Mouse (Mus musculus): ENCODE measurements at regions not wholly inside any gene's neighbourhood (a gene's known extent, or its start where the extent isn't known, plus 50 kb on each side); places are given as distances from the start of the nearest gene placed in this dataset.
A peak's percentile ranks its signal among the peaks of the same experiment; 100 is the strongest.

DNA sequence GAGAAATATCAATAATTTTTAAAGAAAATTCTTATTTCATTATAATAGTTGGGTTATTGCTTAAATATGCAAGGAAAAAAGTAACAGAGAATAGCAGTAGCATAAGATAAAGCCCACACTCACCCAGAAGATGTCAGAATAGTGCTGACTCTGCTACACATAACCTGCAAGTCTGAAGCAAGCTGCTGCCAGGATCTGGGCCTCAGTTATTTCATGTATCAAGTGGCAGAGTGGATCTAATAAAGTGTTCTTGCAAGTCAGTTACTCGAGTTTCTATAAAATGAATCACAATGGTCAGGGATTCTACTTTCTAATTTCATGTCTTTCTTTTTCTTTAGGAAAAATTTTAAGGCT is 466.2 kb downstream of the Klhl13 start:
- Histone ChIP-seq H3K9me3 (replicated peaks; ENCODE audit: control insufficient read depth, low read length, poor library complexity, severe bottlenecking) (no peaks in the 10 kb centered on the region), H3K4me3 (ENCODE audit: low read depth, low read length) (no peak overlapping the region), H3K27me3 (ENCODE audit: control insufficient read depth, insufficient read depth, low read depth, low read length) (no peaks in the 10 kb centered on the region), H3K36me3 (ENCODE audit: control insufficient read depth, insufficient read depth, low read length) (no peaks in the 10 kb centered on the region), H3K4me1 (ENCODE audit: control insufficient read depth, insufficient read depth, low read length) (no peaks in the 10 kb centered on the region), H3K4me2 (ENCODE audit: low read length) (no peak overlapping the region), H3K27ac (ENCODE audit: low read length) (no peak overlapping the region), H3K9ac (ENCODE audit: low read depth, low read length) (no peak overlapping the region)
- no peak for ATAC-seq
- WGBS, result 38% methylated on average over 1 of the region's 1 CpGs

DNA sequence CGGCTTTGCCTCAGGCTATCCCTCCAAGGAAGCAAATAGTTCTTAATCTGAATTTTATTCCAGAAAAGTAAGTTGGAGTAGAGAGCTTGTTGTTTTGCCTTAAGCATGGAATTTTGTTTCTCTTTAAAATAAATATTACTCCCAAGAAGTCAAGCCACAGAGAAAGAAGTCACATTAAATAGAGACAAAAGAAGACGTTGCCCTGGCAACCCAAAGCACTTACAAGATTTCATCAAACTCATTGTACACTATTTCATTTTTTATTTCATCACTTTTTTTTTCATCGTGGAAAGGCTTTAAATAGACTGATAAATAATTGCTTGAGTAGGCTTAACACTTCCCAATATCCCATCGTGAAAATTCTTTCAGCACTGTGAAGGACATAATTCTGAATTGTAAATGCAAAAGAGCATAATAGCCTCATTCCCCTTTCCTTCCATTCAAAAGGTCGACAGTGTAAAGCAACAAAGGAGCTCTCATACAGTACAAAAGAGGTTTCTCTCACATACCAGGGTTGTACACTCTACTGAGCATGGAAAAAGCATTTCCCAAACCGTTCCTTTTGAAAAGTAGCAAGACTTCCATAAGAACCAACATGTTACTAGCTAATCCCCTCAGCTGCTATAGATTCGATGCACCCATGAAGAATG is 466.7 kb downstream of the Klhl13 start:
- H3K4me2 ChIP-seq (ENCODE audit: low read length), result no peak overlapping the region
- no peak for ATAC-seq
- no peaks in the 10 kb centered on the region for H3K9me3 ChIP-seq (replicated peaks; ENCODE audit: control insufficient read depth, low read length, poor library complexity, severe bottlenecking)

DNA sequence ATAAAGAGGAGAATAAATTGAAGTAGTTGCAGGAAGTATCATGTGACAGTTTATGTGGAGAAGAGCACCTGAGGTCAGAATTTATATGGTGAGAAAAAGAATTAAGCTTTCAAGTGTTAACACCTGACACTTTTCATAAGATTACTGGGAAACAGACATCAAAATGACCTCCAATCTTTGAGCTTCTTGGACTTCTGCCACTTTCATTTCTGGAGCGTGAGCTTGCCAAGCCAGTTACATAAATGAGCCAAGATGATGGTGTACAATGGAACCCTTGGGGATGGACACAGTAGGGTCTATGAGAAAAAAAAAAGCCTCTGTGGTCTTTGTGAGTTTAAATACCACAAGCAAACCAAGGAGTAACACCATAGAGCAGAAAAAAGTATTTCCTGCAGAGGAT is 495.1 kb downstream of the Klhl13 start:
- ATAC-seq, result no peak
- no peak overlapping the region for H3K27ac ChIP-seq (ENCODE audit: low read length)
- H3K4me3 ChIP-seq (ENCODE audit: low read depth, low read length), result no peak overlapping the region
- no peaks in the 10 kb centered on the region for H3K9me3 ChIP-seq (replicated peaks; ENCODE audit: control insufficient read depth, low read length, poor library complexity, severe bottlenecking)
- no peaks in the 10 kb centered on the region for H3K36me3 ChIP-seq (ENCODE audit: control insufficient read depth, insufficient read depth, low read length)
- H3K27me3 ChIP-seq (ENCODE audit: control insufficient read depth, insufficient read depth, low read depth, low read length), result no peaks in the 10 kb centered on the region
- WGBS, result 52% methylated on average over 1 of the region's 1 CpGs
- no peak overlapping the region for H3K9ac ChIP-seq (ENCODE audit: low read depth, low read length)
- H3K4me1 ChIP-seq (ENCODE audit: control insufficient read depth, insufficient read depth, low read length), result no peaks in the 10 kb centered on the region
- H3K4me2 ChIP-seq (ENCODE audit: low read length), result no peak overlapping the region

More for the DNA sequence above, 466.7 kb downstream of the Klhl13 start:
- WGBS, result 28% methylated on average over 7 of the region's 7 CpGs
- Histone ChIP-seq H3K27ac (ENCODE audit: low read length) (no peak overlapping the region), H3K4me3 (ENCODE audit: low read depth, low read length) (no peak overlapping the region), H3K9ac (ENCODE audit: low read depth, low read length) (no peak overlapping the region), H3K27me3 (ENCODE audit: control insufficient read depth, insufficient read depth, low read depth, low read length) (no peaks in the 10 kb centered on the region), H3K4me1 (ENCODE audit: control insufficient read depth, insufficient read depth, low read length) (no peaks in the 10 kb centered on the region), H3K36me3 (ENCODE audit: control insufficient read depth, insufficient read depth, low read length) (no peaks in the 10 kb centered on the region)

DNA sequence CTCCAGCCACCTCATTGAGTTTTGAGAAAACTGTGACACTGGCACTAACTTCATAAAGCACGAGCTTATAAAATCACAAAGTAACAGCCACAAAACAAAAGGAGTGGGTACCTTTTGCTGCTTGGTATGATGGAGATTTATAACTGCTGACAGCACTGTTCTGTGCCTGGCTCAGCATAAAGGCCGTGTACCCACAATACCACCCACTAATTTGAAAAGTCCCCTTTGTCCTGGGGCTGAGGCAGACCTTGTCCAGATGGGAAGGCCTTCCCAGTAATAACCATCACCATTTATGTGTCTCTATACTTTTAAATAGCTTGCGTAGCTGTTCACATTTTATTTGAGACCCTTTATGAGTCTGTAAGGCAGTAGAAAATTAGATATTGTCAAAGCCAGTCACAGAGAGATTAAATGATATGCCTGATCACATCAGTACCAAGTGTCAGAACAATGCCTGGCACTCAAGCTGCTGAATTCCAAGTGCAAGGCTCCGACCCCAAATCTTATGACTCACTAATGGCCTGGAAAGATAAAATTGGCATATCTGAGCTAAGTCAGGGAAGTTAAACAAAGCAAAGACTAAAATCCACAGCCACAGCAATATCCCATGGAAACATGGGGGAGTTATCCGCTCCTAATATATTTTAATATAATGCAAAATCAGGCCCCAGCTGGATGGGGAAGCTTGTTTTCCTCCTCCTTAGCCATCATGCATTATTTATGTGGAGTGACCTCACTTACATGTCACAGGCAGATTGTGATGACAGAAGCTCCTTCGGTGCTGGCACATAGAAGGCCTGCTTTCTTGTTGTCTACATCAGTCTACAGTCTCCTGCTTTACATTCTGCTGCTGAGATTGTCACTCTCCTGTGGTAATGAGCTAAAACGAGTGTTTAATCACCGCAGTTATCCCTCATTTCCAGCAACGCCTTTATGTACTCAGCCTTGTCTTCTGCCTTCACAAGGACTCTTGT is 515.1 kb downstream of the Klhl13 start:
- ATAC-seq, result peak; percentile 92
- H3K27ac ChIP-seq (ENCODE audit: low read length), result peak overlapping the region; percentile 58
- H3K27me3 ChIP-seq (ENCODE audit: control insufficient read depth, insufficient read depth, low read depth, low read length), result no peaks in the 10 kb centered on the region
- no peak overlapping the region for H3K9ac ChIP-seq (ENCODE audit: low read depth, low read length)
- H3K4me1 ChIP-seq (ENCODE audit: control insufficient read depth, insufficient read depth, low read length), result no peaks in the 10 kb centered on the region
- H3K36me3 ChIP-seq (ENCODE audit: control insufficient read depth, insufficient read depth, low read length), result no peaks in the 10 kb centered on the region
- no peak overlapping the region for H3K4me2 ChIP-seq (ENCODE audit: low read length)
- no peak overlapping the region for H3K4me3 ChIP-seq (ENCODE audit: low read depth, low read length)
- H3K9me3 ChIP-seq (replicated peaks; ENCODE audit: control insufficient read depth, low read length, poor library complexity, severe bottlenecking), result no peaks in the 10 kb centered on the region
- 27% methylated on average over 9 of the region's 9 CpGs for WGBS

DNA sequence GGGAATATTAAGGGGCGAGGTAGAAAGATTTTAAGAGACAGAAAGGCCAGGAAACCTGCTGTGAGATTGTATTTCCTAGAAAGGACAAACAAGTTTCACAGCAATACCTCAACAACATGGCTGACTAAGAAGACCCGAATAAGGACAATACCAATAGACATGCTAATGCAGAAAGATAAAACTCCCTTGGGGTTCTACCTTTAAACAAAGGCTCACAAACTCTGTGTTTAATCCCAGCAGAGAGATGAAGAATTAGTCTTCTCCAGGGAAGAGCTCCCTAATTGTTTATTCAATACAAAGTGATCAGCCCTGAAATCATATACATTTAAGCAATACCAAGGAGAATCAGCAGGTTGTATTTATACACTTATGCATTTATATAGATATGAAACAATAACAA is 516.1 kb downstream of the Klhl13 start:
- 20% methylated on average over 2 of the region's 2 CpGs for WGBS
- Histone ChIP-seq H3K27me3 (ENCODE audit: control insufficient read depth, insufficient read depth, low read depth, low read length) (no peaks in the 10 kb centered on the region), H3K4me2 (ENCODE audit: low read length) (no peak overlapping the region), H3K9me3 (replicated peaks; ENCODE audit: control insufficient read depth, low read length, poor library complexity, severe bottlenecking) (no peaks in the 10 kb centered on the region), H3K9ac (ENCODE audit: low read depth, low read length) (no peak overlapping the region), H3K4me1 (ENCODE audit: control insufficient read depth, insufficient read depth, low read length) (no peaks in the 10 kb centered on the region), H3K27ac (ENCODE audit: low read length) (no peak overlapping the region), H3K4me3 (ENCODE audit: low read depth, low read length) (no peak overlapping the region), H3K36me3 (ENCODE audit: control insufficient read depth, insufficient read depth, low read length) (no peaks in the 10 kb centered on the region)
- no peak for ATAC-seq

DNA sequence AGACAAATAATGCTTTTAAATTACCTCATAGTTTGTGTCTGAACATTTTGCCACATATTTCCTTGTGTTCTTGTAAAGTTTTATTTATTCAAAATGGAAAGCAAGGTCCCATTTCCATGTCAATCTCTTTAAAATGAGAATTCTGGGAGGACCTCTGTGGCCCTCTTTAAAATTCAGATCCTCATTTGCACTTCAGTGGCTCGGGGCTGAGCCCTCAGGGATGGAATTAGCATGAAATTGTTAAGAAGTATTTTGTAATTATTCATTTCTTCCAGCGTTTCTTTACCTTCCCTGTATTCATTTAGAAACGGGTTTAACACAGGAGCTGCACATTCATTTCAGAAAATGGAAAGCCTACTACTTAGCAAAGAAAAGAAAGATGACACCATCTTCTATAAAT is 531.7 kb downstream of the Klhl13 start:
- Histone ChIP-seq H3K9me3 (replicated peaks; ENCODE audit: control insufficient read depth, low read length, poor library complexity, severe bottlenecking) (no peaks in the 10 kb centered on the region), H3K27me3 (ENCODE audit: control insufficient read depth, insufficient read depth, low read depth, low read length) (no peaks in the 10 kb centered on the region), H3K4me1 (ENCODE audit: control insufficient read depth, insufficient read depth, low read length) (no peaks in the 10 kb centered on the region), H3K9ac (ENCODE audit: low read depth, low read length) (no peak overlapping the region), H3K27ac (ENCODE audit: low read length) (no peak overlapping the region), H3K4me2 (ENCODE audit: low read length) (no peak overlapping the region), H3K4me3 (ENCODE audit: low read depth, low read length) (no peak overlapping the region), H3K36me3 (ENCODE audit: control insufficient read depth, insufficient read depth, low read length) (no peaks in the 10 kb centered on the region)
- peak; percentile 54; the same call in 1 of the 2 replicates for ATAC-seq
- 17% methylated on average over 3 of the region's 3 CpGs for WGBS

DNA sequence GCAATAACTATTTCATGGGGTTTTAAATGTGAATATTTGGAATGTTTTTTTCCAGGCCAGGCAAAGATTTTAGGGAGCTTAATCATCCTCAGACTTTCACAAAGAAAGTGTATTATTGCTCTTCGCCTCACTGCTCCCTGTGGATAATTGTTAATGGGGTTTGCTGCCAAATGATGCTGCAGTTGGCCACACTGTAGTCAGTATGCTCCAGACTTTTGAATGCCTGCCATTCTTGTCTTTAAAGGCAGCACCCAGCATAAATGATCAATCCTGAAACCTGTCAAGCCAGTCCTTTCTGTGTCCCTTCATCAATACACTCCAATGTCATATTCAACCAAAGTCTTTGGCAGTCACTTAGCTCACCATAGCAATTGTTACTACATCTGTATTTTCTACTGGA is 559.7 kb downstream of the Klhl13 start:
- H3K36me3 ChIP-seq (ENCODE audit: control insufficient read depth, insufficient read depth, low read length), result no peaks in the 10 kb centered on the region
- no peak overlapping the region for H3K9ac ChIP-seq (ENCODE audit: low read depth, low read length)
- no peaks in the 10 kb centered on the region for H3K27me3 ChIP-seq (ENCODE audit: control insufficient read depth, insufficient read depth, low read depth, low read length)
- no peak overlapping the region for H3K4me3 ChIP-seq (ENCODE audit: low read depth, low read length)
- no peak overlapping the region for H3K27ac ChIP-seq (ENCODE audit: low read length)
- WGBS, result 36% methylated on average over 1 of the region's 1 CpGs
- ATAC-seq, result no peak
- H3K4me2 ChIP-seq (ENCODE audit: low read length), result no peak overlapping the region
- H3K9me3 ChIP-seq (replicated peaks; ENCODE audit: control insufficient read depth, low read length, poor library complexity, severe bottlenecking), result no peaks in the 10 kb centered on the region
- no peaks in the 10 kb centered on the region for H3K4me1 ChIP-seq (ENCODE audit: control insufficient read depth, insufficient read depth, low read length)

DNA sequence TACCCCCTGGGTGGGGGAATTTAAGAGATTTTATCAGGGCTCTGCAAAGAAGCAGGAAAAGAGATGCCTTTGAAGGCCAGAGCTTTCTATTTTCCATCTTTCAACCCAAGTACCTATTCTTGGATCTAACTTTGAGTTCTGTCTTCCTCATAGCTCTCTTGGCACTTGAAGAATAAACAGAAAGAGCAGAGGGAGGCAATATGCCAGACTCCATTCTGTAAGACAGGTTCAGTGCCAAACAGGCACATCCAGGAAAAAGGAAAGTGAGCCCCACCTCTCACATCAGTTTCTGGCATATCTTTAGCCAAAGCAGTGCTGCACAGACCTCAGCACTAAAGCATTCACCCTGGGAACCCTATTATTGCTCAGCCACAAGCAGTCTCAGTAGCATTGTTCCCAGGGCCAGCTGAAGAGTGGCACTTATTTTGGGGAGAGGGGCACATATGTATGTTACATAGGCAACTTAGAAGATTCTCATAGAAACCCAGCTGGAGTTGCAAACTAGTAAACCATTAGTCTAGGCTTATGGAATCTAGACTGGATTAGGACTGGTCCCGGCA is 594.8 kb downstream of the Klhl13 start:
- H3K4me1 ChIP-seq (ENCODE audit: control insufficient read depth, insufficient read depth, low read length), result no peaks in the 10 kb centered on the region
- H3K4me3 ChIP-seq (ENCODE audit: low read depth, low read length), result no peak overlapping the region
- no peaks in the 10 kb centered on the region for H3K36me3 ChIP-seq (ENCODE audit: control insufficient read depth, insufficient read depth, low read length)
- no peak overlapping the region for H3K27ac ChIP-seq (ENCODE audit: low read length)
- no peak overlapping the region for H3K9ac ChIP-seq (ENCODE audit: low read depth, low read length)
- 95% methylated on average over 1 of the region's 1 CpGs for WGBS
- no peak for ATAC-seq
- no peak overlapping the region for H3K4me2 ChIP-seq (ENCODE audit: low read length)
- H3K9me3 ChIP-seq (replicated peaks; ENCODE audit: control insufficient read depth, low read length, poor library complexity, severe bottlenecking), result no peaks in the 10 kb centered on the region
- no peaks in the 10 kb centered on the region for H3K27me3 ChIP-seq (ENCODE audit: control insufficient read depth, insufficient read depth, low read depth, low read length)

DNA sequence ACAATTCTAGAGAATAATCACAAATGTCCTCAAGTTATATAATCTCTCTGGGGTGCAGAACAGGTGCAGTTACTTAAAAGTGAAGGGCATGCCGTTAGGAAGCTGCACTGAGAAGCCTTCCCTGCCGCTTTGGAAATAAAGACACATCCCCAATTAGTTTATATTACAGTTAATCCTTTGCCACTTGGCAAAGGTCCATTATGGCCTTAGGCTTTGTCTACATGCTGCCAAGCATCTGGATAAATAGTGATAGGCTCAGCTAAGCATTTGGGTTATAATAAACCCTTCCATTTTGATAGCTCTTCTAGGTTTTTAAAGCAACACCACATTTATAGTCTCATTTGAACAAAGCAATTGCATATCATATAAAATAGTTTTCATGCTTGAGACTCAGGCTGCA is 625.6 kb downstream of the Klhl13 start:
- WGBS, result 26% methylated on average over 2 of the region's 2 CpGs
- no peak overlapping the region for H3K4me3 ChIP-seq (ENCODE audit: low read depth, low read length)
- H3K9me3 ChIP-seq (replicated peaks; ENCODE audit: control insufficient read depth, low read length, poor library complexity, severe bottlenecking), result no peaks in the 10 kb centered on the region
- ATAC-seq, result peak; percentile 48; the same call in 1 of the 2 replicates
- no peaks in the 10 kb centered on the region for H3K27me3 ChIP-seq (ENCODE audit: control insufficient read depth, insufficient read depth, low read depth, low read length)
- no peaks in the 10 kb centered on the region for H3K36me3 ChIP-seq (ENCODE audit: control insufficient read depth, insufficient read depth, low read length)
- no peak overlapping the region for H3K9ac ChIP-seq (ENCODE audit: low read depth, low read length)
- H3K27ac ChIP-seq (ENCODE audit: low read length), result no peak overlapping the region
- no peak overlapping the region for H3K4me2 ChIP-seq (ENCODE audit: low read length)
- H3K4me1 ChIP-seq (ENCODE audit: control insufficient read depth, insufficient read depth, low read length), result no peaks in the 10 kb centered on the region
